Mouse (Mus musculus) layer of hippocampus, adult 18-20 months (tissue): ENCODE measurements around the gene Klhl3. TPM values are rescaled to one million over a fixed set of nuclear protein-coding genes. Genes with fewer than 3 reads are reported as not detected.

Experiments used
- DNase-seq, 2 experiments: peaks; one replicate each; pipeline ENCODE4 v3.0.0; 2022; ENCODE audit warnings: low spot score in 2 of 2
- total RNA-seq, 2 experiments: library from RNA; stranded (reverse); gene quantifications; 2 replicates each; pipeline ENCODE4 v1.2.3; 2021

Gene Klhl3
- total RNA-seq, 2 experiments from 2014 or later: 47.1 to 48.6 TPM

DNA sequence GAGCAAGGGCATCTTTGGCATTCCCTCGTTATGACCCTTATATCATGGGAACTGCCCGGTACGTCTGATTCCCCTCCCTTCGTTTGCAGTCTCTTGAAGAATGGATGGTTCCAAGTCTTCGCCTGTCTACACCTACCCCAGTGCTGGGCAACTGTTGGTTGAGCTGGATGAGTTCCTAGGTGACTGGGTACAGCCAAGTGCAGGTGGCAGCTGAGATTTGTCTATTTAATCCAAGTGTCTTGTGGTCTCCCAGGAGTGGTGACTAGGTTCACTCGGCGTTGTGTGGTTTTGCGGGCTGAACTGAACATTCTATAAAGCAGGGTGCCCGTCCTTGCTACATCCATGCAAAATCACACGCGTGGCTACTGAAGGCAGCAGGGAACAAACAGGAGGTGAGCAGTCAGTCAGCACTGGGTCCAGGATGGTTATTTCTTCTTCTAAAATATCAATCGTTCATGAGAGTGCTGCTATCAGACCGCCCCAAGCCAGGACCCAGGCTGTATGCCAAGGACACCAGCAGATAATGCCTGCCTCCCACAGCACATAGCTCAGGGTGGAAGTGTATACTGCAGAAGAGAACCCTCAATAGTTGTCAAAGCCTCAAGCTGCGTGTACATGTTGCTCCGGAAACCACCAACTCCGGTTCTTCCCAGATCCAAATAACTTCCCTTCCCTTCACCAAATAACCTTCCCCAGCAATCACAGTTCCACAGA, 87.5 kb downstream of the Klhl3 start:
- peak in 1 of 2 experiments; percentile 17 for DNase-seq

DNA sequence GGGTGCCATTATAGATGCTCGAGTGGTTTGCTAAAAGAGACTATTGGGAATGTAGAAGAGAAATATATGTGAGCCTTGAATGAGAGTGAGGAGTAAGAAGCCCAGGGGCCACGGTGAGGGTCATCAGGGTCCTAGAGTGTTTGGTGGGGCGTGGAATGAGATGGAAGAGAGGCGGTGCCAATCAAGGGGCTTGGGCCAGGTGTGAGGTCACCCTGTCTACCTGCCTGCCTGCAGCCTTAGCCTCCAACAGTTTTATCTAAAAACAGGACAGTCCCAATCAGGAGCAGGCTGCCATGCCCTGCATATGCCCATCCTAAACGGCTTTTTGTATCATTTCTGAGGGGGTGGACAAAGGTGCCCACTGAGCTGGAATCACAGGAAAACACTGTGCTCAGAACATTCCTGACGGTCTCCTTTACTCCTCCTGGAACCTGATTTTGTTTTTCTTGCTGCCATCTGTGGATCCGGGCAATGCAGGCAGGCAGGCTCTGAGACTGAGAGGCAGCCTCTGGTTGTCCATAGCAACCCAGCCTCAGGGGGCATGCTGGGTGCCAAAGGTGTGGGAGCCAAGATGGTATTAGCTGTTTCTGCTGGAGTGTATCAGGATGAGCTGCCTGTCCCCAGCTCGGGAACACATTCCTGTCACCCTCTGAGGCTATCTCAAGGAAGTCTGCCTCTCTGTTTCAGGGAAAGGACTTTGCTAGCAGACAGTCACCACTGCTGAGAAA, 89.5 kb downstream of the Klhl3 start:
- peak; percentile 47 to 70 for DNase-seq

- no peak for DNase-seq
These were observed 90.3 kb downstream of the Klhl3 start for GRCm38 (mm10) chr13:58023001-58023560.

- no peak for DNase-seq
These were observed 93.0 kb downstream of the Klhl3 start for GRCm38 (mm10) chr13:58020428-58020827.

DNA sequence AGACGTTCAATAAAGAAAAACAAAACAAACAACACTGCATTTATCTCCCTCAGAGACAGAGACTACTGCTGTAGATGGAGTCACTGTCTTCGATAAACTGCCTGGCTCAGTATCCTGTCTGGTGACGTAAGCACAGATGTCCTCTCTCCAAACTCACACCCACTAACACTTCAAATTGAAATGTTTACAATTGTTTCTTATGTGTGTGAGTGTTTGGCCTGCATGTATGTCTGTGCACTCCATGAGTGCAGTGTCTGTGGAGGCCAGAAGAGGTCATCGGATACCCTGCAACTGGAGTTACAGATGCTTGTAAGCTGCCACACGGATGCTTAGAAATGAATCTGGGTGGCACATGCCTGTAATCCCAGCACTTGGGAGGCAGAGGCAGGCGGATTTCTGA, 96.1 kb downstream of the Klhl3 start:
- no peak for DNase-seq

DNA sequence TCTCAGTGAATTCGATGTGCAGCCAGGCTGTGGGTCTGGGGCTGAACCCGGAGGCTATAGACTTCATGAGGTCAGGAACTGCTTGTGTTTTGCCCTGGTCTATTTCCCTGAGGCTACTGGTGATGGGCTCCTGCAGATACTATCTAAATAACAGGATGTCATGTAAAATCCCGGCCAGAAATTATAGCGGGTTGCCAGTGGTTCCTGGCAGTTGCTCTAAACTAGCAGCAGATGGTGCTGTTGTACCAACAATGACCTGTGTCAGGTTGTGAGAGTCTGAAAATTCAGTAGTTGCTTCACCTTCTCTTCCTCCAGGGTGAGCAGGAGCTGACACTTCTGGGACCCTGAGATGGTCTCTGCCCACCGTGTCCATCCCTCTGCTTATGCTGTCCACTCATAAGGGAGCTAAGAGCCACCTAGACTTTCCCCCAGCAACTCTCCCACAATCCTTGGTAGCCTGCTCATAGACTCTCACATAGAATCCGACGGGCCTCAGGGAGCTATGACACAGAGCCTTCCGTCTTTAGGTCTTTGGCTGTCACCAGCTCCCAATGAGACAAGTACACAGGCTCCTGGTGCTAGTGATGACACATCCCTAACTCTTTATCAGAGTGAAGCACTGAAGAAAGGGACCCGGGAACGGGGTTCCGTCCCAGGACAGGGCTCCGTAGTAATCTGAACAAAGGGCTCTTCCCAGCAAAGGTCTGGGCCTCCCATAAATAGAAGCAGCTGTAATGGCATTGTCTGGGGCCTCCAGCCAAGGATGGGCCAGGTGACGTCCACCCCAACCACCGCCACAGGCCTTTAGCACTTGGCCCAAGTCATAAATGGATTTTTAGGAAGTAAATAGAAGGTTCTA, 101.1 kb downstream of the Klhl3 start:
- peak; percentile 55 to 78 for DNase-seq

DNA sequence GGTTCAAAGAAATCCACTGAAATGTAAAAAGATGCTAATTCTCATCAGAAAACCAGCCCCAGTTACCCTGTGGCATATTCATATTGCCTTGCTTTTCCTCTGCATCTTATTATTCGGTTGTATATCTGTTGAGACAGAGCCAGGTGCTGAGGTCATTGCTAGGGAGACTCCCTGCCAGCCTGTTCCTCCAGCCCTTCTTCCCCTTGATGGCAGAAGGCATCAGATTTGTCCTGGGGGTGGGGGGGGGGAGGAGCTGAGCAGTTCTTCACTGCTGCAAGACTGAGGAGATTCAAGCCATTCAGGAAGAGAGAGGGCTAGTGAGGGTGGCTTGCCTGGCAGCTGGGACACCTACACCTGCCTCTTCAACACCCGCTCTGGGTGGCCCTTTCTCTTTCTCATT, 101.9 kb downstream of the Klhl3 start:
- DNase-seq: no peak

DNA sequence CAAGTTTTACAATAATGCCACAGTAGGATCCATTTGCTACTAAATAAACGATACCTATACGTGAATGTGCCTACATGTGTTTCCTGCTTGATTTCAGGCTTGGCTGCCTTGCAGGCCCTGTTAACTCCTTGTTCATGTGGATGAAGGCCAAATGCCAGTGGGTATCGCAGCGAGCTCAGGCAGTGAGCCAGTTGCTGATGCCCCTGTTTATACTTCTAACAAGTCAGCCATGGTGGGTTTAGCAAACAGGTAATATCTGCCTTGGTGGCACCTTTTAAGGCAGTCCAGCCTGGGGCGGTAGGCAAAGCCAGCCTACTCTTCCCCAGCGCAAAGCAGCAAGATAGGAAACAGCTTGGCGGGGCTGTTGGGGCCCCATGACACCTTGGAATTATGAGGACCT, 103.0 kb downstream of the Klhl3 start:
- no peak for DNase-seq

- no peak for DNase-seq
These were observed 104.1 kb downstream of the Klhl3 start for GRCm38 (mm10) chr13:58009275-58009674.

DNA sequence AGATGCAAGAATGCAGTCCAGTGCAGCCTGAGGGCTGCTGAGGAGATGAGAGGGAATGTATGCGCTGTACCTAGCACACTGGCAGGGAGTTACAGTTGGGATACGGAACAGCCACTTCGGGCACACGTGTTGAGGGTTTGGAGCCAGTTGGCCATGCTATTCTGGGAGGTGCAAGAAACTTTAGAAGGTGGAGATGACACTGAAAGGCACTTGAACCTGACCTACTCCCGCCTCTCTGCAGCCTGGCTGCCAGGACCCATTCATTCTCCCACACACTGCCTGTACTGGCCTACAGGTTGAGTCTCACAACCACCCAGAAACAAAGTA, 105.4 kb downstream of the Klhl3 start:
- DNase-seq: no peak

DNA sequence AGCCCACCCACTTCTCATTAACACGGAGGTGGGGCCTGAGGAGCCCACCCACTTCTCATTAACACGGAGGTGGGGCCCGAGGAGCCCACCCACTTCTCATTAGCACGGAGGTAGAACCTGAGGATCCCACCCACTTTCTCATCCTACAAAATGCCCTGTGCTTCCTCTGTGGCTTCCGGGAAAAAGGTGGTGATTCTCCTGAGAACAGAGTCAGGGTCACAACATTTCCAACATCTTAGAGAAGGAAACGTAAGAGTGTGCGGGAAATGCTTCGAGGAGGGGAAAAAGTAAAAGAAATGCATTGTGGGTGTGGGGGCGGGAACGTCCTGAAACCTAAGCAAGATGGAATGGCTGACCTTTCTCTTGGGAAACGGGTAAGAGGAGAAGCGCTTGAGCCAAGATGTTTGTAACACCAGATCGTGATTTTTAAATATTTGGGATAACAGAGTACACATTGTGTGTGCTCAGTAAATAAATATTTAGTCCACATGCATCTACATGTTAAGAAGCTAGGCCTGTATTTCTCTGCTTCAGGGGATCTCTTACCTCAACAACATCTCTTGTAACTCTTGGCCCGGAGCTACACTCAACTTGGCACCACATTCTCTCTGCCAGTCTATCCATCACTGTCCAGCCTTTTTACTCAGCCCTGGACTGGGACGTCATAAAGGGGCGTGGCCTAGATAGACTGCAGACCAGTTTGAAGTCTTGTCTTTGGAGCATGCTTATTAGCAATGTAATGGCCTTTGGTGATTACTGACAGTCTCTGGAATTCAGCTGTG, 105.9 kb downstream of the Klhl3 start:
- DNase-seq: no peak

GRCm38 (mm10) chr13:58001792-58002191, 111.6 kb downstream of the Klhl3 start:
- DNase-seq: no peak

- no peak for DNase-seq
These were observed 116.9 kb downstream of the Klhl3 start for GRCm38 (mm10) chr13:57996536-57996935.

DNA sequence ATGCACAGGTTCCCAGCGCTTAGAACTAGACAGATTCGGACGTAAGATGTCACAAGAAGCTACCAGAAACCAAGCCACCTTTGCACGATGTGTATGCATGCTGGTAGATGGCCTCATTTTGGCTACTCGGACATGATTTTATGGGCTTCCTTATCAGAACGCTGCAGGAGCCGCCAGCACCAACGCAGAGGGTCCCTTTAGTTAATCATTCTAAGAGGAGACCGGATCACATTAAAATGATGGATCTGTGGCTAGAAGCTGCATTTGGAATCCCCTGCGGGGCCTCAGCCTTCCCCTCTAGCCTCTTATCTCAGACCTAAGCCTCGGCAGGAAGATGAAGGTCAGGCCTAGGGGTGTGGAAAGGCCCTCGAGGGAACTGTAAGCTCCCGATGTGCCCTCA, 117.5 kb downstream of the Klhl3 start:
- DNase-seq: no peak

GRCm38 (mm10) chr13:57984637-57985036, 128.8 kb downstream of the Klhl3 start:
- DNase-seq: no peak

DNA sequence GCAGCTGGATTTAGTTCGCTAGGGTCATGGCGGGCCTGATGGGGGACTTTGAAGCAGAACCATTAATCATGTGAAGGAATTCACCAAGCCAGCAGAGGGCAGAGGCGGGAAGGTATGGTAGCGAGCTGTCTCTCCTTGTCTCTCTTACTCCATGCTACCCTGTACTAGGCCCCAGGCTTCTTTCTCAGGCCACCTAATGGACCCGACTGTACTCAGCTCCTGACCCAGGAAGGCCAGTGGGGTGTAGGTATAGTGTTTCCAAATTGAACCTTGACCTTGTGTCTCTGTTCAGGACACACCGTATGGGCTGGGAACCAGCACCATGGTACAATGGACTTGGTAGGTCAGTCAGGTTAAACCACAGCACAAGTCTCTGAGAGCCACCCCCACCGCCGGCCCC, 129.2 kb downstream of the Klhl3 start:
- no peak for DNase-seq

DNA sequence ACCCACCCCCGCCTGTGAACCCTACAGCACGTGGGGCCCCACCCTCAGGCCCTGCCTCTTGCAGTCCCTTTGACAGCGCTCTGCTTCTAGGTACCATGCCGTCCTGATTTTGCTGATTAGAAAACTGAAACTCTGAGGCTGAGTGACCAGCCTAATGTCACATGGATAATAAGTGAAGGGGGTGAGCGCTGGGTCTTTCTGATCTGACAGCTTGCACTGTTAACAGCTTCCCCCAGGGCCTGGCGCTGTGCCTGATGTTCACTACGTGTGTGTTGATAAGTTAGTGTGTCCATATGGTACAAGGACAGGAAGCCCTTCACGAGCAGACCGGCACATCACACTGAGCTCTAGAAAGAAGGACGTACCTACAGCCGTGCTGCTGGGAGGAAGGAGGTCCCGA, 130.1 kb downstream of the Klhl3 start:
- no peak for DNase-seq

GRCm38 (mm10) chr13:57982904-57983303, 130.5 kb downstream of the Klhl3 start:
- peak in 1 of 2 experiments; percentile 71 for DNase-seq

DNA sequence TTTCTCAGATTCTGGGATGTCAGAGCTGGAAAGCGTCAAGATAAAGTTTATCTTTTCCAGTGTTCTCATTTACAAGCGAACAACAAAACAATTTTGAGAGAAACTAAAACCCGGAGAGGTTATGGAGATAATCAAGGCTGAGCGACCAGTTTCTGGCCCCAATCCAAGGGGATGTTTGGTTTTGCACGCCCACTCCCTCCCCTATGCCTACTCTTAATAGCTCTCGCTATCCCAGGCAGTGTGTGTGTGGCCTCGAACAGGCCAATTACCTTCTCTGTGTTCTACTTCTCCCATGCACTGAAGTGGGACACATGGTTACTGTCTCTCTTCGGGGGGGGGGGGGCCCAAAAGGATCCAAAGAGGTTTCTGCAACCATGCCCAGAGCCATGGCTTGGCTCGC, 132.7 kb downstream of the Klhl3 start:
- DNase-seq: no peak

DNA sequence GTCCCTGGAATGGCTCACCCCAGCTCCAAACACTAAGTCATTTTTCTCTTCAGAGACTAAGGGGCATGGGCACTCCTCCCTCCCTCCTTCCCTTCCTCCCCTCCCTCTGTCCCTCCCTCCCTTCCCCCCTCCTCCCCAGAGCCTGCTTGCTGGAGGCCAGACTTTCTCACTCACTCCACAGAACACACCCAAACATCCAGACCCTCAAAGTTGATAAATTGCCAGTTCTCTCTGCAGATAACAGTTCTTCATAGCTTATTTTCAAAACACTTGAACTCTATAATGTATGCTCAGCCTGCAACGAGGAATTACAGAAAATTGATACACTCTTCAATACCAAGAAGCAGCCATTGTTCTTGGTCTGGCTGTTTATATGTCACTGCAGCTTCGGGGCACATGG, 133.3 kb downstream of the Klhl3 start:
- no peak for DNase-seq

GRCm38 (mm10) chr13:57978931-57979330, 134.5 kb downstream of the Klhl3 start:
- DNase-seq: no peak
